In genomic region chr15:77659773-77660172, GRCm38 (mm10) we compare ENCODE assay signal across 5 mouse cellular contexts. TPM values are rescaled to one million over a fixed set of nuclear protein-coding genes. Genes with fewer than 3 reads are reported as not detected.
"Had no signal": no experiment of that assay in that cellular context is flagged by ENCODE, and none has a peak within 500 bp of the region (broad histone marks: within the 10 kb centered on the region; RNA-seq: fewer than 3 reads in every experiment).

No protein-coding gene starts in this region.

RNA-seq across cellular contexts. Expression of gene Apol11b, which starts 16.7 kb away (rescaled TPM):
- polyA plus RNA-seq: neural tube, embryonic 12.5 days; neural tube, embryonic 14.5 days; stomach, embryonic 14.5 days had no signal

RNA-seq across cellular contexts. Expression of gene Apol7e, which starts 38.9 kb away (rescaled TPM):
- polyA plus RNA-seq: neural tube, embryonic 12.5 days; neural tube, embryonic 14.5 days; neural tube, embryonic 15.5 days; testis, adult 2 months had no signal
